Mouse (Mus musculus) midbrain, embryonic 13.5 days (tissue): ENCODE results near the gene Odf3b. TPM values are rescaled to one million over a fixed set of nuclear protein-coding genes. Genes with fewer than 3 reads are reported as not detected.

Experiments used
- polyA plus RNA-seq: library from polyadenylated mRNA; unstranded; fragments of >200 nt; fragmentation: Nextera tagmentation; extraction: Ambion mirVana; gene quantifications from 2 replicates; pipeline ENCODE4 v1.2.1, GENCODE M21; 2015

The Odf3b gene
- polyA plus RNA-seq, 1 experiment from 2014 or later: 1.3 TPM

Other genes starting within 250 kb of the Odf3b start
- 8.2 TPM in 2 replicates for gene Mapk12, start 238.6 kb downstream of the Odf3b start, polyA plus RNA-seq
- 39.8 and 44.2 TPM in 2 replicates for gene Mapk11, start 229.7 kb downstream of the Odf3b start, polyA plus RNA-seq
- gene Plxnb2, start 198.5 kb downstream of the Odf3b start, polyA plus RNA-seq: 102 and 115 TPM in 2 replicates
- 84.0 and 85.3 TPM in 2 replicates for gene Dennd6b, start 182.8 kb downstream of the Odf3b start, polyA plus RNA-seq
- gene Ppp6r2, start 167.7 kb downstream of the Odf3b start, polyA plus RNA-seq: 75.7 and 86.6 TPM in 2 replicates
- gene Sbf1, start 64.0 kb downstream of the Odf3b start, polyA plus RNA-seq: 80.6 and 88.7 TPM in 2 replicates
- not detected in 2 replicates for gene Adm2, start 56.6 kb downstream of the Odf3b start, polyA plus RNA-seq
- not detected in 2 replicates for gene Miox, start 44.9 kb downstream of the Odf3b start, polyA plus RNA-seq
- 32.1 and 36.4 TPM in 2 replicates for gene Lmf2, start 23.6 kb downstream of the Odf3b start, polyA plus RNA-seq
- gene Ncaph2, start 23.6 kb downstream of the Odf3b start, polyA plus RNA-seq: 121 and 130 TPM in 2 replicates
- 7.3 and 9.4 TPM in 2 replicates for gene Sco2, start 5.4 kb downstream of the Odf3b start, polyA plus RNA-seq
- 2.3 and 2.4 TPM in 2 replicates for gene Tymp, start 2.2 kb downstream of the Odf3b start, polyA plus RNA-seq
- gene Klhdc7b, start 5.6 kb upstream of the Odf3b start, polyA plus RNA-seq: not detected in 2 replicates
- gene Syce3, start 31.2 kb upstream of the Odf3b start, polyA plus RNA-seq: not detected in 2 replicates
- 0.94 and 1.3 TPM in 2 replicates for gene Cpt1b, start 46.6 kb upstream of the Odf3b start, polyA plus RNA-seq
- gene C730034F03Rik, start 50.3 kb upstream of the Odf3b start, polyA plus RNA-seq: 6.6 and 6.9 TPM in 2 replicates
- not detected in 2 replicates for gene Gm44502, start 50.4 kb upstream of the Odf3b start, polyA plus RNA-seq
- gene Chkb, start 50.6 kb upstream of the Odf3b start, polyA plus RNA-seq: 79.7 and 81.4 TPM in 2 replicates
- 72.9 and 75.9 TPM in 2 replicates for gene Mapk8ip2, start 74.6 kb upstream of the Odf3b start, polyA plus RNA-seq
- 16.7 and 17.6 TPM in 2 replicates for gene Arsa, start 98.1 kb upstream of the Odf3b start, polyA plus RNA-seq
- 13.3 and 14.8 TPM in 2 replicates for gene Shank3, start 120.3 kb upstream of the Odf3b start, polyA plus RNA-seq
- 2.5 and 2.6 TPM in 2 replicates for gene Acr, start 189.0 kb upstream of the Odf3b start, polyA plus RNA-seq
- 70.8 and 80.3 TPM in 2 replicates for gene Rabl2, start 212.6 kb upstream of the Odf3b start, polyA plus RNA-seq